In genomic region chr3:135564706-135565105, GRCm38 (mm10) we compare ENCODE assay signal across 23 mouse cellular contexts.
"Had no signal": no experiment of that assay in that cellular context is flagged by ENCODE, and none has a peak within 500 bp of the region (broad histone marks: within the 10 kb centered on the region; RNA-seq: fewer than 3 reads in every experiment).

No protein-coding gene starts in this region.

- DNase-seq: cerebellum, postnatal 14 days; cerebellum, postnatal 25 days; cerebellum, postnatal 36 days; embryo, embryonic 11 days; forebrain, postnatal 0 days; gastrocnemius, adult 2 months; gastrocnemius, postnatal 10 days; gastrocnemius, postnatal 14 days; gastrocnemius, postnatal 25 days; gastrocnemius, postnatal 36 days; heart, adult 18-20 months had no signal

- H3K36me3 ChIP-seq: embryonic facial prominence, embryonic 10.5 days; embryonic facial prominence, embryonic 12.5 days; embryonic facial prominence, embryonic 13.5 days; embryonic facial prominence, embryonic 15.5 days; forebrain, embryonic 10.5 days; forebrain, embryonic 12.5 days; forebrain, embryonic 15.5 days had no signal

- H3K4me3 ChIP-seq: embryonic facial prominence, embryonic 10.5 days; embryonic facial prominence, embryonic 12.5 days; embryonic facial prominence, embryonic 13.5 days; embryonic facial prominence, embryonic 15.5 days; erythroblast, embryonic 14.5 days; forebrain, embryonic 10.5 days; forebrain, embryonic 12.5 days; forebrain, embryonic 13.5 days; forebrain, embryonic 15.5 days; gastrocnemius, adult 2 months; heart, embryonic 10.5 days; heart, embryonic 12.5 days; heart, embryonic 13.5 days had no signal

- H3K27ac ChIP-seq: embryonic facial prominence, embryonic 10.5 days; embryonic facial prominence, embryonic 12.5 days; embryonic facial prominence, embryonic 13.5 days; embryonic facial prominence, embryonic 15.5 days; forebrain, embryonic 10.5 days; forebrain, embryonic 12.5 days; forebrain, embryonic 13.5 days; forebrain, embryonic 15.5 days; gastrocnemius, adult 2 months; heart, embryonic 10.5 days; heart, embryonic 13.5 days had no signal

- H3K4me1 ChIP-seq: embryonic facial prominence, embryonic 12.5 days; embryonic facial prominence, embryonic 13.5 days; embryonic facial prominence, embryonic 15.5 days; forebrain, embryonic 12.5 days; forebrain, embryonic 13.5 days; forebrain, embryonic 15.5 days had no signal

- H3K27me3 ChIP-seq: embryonic facial prominence, embryonic 12.5 days; embryonic facial prominence, embryonic 13.5 days; embryonic facial prominence, embryonic 15.5 days; forebrain, embryonic 12.5 days; forebrain, embryonic 13.5 days; forebrain, embryonic 15.5 days; heart, embryonic 12.5 days; heart, embryonic 13.5 days had no signal

- H3K9ac ChIP-seq: embryonic facial prominence, embryonic 12.5 days; embryonic facial prominence, embryonic 13.5 days; embryonic facial prominence, embryonic 15.5 days; forebrain, embryonic 12.5 days; forebrain, embryonic 13.5 days; forebrain, embryonic 15.5 days; forebrain, postnatal 0 days; heart, embryonic 12.5 days; heart, embryonic 13.5 days had no signal
